Mouse (Mus musculus) stomach, embryonic 14.5 days (tissue): ENCODE data around the gene Olfr575. TPM values are rescaled to one million over a fixed set of nuclear protein-coding genes. Genes with fewer than 3 reads are reported as not detected.

ENCODE experiments used
- ATAC-seq: fragments of 200-750 bp; cut with Nextera tagmentation; 2 replicates; pipeline ENCODE4 v1.8.0; 2017; ENCODE audit warnings: low read depth, moderate TSS enrichment; ENCODE audit not compliant: insufficient number of reproducible peaks, insufficient read depth, low FRiP score
- H3K27ac ChIP-seq: fragments of 300-500 bp; sonication (generic); 2 replicates; pipeline ENCODE4 v1.5.1; 2014; ENCODE audit warnings: mild to moderate bottlenecking, low read length, moderate library complexity, mixed read lengths
- H3K27me3 ChIP-seq: fragments of 300-500 bp; sonication (generic); 2 replicates; pipeline ENCODE4 v1.6.1; 2014; ENCODE audit warnings: low read length, control low read depth, mixed read lengths; ENCODE audit not compliant: control insufficient read depth, insufficient read depth
- H3K36me3 ChIP-seq: fragments of 300-500 bp; sonication (generic); 2 replicates; pipeline ENCODE4 v1.6.1; 2014; ENCODE audit warnings: mild to moderate bottlenecking, control low read depth, low read length, moderate library complexity, mixed read lengths; ENCODE audit not compliant: control insufficient read depth, insufficient read depth
- H3K4me1 ChIP-seq: fragments of 300-500 bp; sonication (generic); 2 replicates; pipeline ENCODE4 v1.6.1; 2014; ENCODE audit warnings: low read length, control low read depth, mixed read lengths; ENCODE audit not compliant: control insufficient read depth, insufficient read depth
- H3K4me2 ChIP-seq: fragments of 300-500 bp; sonication (generic); replicated peaks from 2 replicates; pipeline ENCODE4 v1.6.1; 2014; ENCODE audit warnings: low read depth, low read length, control low read depth
- H3K4me3 ChIP-seq: fragments of 300-500 bp; sonication (generic); 2 replicates; pipeline ENCODE4 v1.5.1; 2014; ENCODE audit warnings: low read depth, low read length, control low read depth
- H3K9ac ChIP-seq: fragments of 300-500 bp; sonication (generic); replicated peaks from 2 replicates; pipeline ENCODE4 v1.6.1; 2014; ENCODE audit warnings: low read depth, mild to moderate bottlenecking, control low read depth, low read length, moderate library complexity, mixed read lengths
- H3K9me3 ChIP-seq: fragments of 300-500 bp; sonication (generic); 2 replicates; pipeline ENCODE4 v1.6.1; 2016; ENCODE audit warnings: low read depth, low read length, control low read depth; ENCODE audit not compliant: control insufficient read depth
- WGBS: fragments of 180-500 bp; shearing (Covaris S2); extraction: QIAGEN DNeasy Blood & Tissue Kit; methylation state at CpG from one replicate; pipeline ENCODE4 v1.1.7; 2014; 5-methylcytosine and 5-hydroxymethylcytosine counted together
- polyA plus RNA-seq: library from polyadenylated mRNA; unstranded; fragments of >200 nt; fragmentation: Nextera tagmentation; extraction: Ambion mirVana; gene quantifications from 2 replicates; pipeline ENCODE4 v1.2.1, GENCODE M21; 2014

Olfr575 gene
- not detected in 2 replicates for polyA plus RNA-seq

DNA sequence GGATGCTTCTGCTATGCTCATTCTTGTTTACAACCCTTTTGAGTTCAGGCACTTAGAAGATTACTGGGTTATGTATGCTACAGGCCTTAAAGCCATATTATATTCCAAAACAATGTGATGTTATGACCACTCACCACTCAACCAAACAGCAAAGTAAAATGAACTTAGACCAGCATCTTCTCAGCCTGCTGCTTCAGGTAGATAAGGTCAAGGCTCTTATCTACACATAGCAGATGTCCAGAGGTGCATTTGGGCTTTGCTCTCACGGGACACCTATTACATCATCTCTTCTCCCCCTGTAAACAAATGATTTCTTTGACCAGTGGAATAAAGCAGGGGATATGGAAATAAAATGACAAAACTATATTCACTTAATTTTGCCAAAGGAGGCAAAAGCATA, at the start of gene Olfr575:
Gene Olfr575 (minus strand): TSS at position 183 of the 400 bp plus-strand sequence.
- Histone ChIP-seq H3K9me3 (no peaks in the 10 kb centered on the region), H3K4me3 (no peak within 1 kb of the TSS), H3K4me1 (no peaks in the 10 kb centered on the region), H3K27me3 (no peaks in the 10 kb centered on the region), H3K9ac (no peak within 1 kb of the TSS), H3K4me2 (no peak within 1 kb of the TSS), H3K27ac (no peak within 1 kb of the TSS), H3K36me3 (no peaks in the 10 kb centered on the region)
- WGBS: 33% methylated on average over 1 of the region's 1 CpGs
- no peak for ATAC-seq

- 59% methylated on average over 3 of the region's 3 CpGs for WGBS
- H3K4me3 ChIP-seq: no peak within 1 kb of the TSS
- no peaks in the 10 kb centered on the region for H3K27me3 ChIP-seq
- ATAC-seq: no peak
- H3K4me1 ChIP-seq: no peaks in the 10 kb centered on the region
- H3K36me3 ChIP-seq: no peaks in the 10 kb centered on the region
- no peak within 1 kb of the TSS for H3K4me2 ChIP-seq
- no peak within 1 kb of the TSS for H3K27ac ChIP-seq
- H3K9me3 ChIP-seq: no peaks in the 10 kb centered on the region
- no peak within 1 kb of the TSS for H3K9ac ChIP-seq
Measured at GRCm38 (mm10) chr7:102989224-102989623, 30.6 kb upstream of the Olfr575 start, which contains the start of gene Olfr578. Olfr578 (minus strand) TSS chr7:102989324.

GRCm38 (mm10) chr7:102975843-102976242, 17.3 kb upstream of the Olfr575 start, which contains the start of gene Olfr577:
Olfr577 (minus strand) TSS chr7:102975943.
- H3K9me3 ChIP-seq: no peaks in the 10 kb centered on the region
- H3K36me3 ChIP-seq: no peaks in the 10 kb centered on the region
- H3K4me1 ChIP-seq: no peaks in the 10 kb centered on the region
- ATAC-seq: no peak
- no peak within 1 kb of the TSS for H3K4me2 ChIP-seq
- no peak within 1 kb of the TSS for H3K27ac ChIP-seq
- no peak within 1 kb of the TSS for H3K9ac ChIP-seq
- no peak within 1 kb of the TSS for H3K4me3 ChIP-seq
- WGBS: 82% methylated on average over 2 of the region's 2 CpGs
- H3K27me3 ChIP-seq: no peaks in the 10 kb centered on the region

DNA sequence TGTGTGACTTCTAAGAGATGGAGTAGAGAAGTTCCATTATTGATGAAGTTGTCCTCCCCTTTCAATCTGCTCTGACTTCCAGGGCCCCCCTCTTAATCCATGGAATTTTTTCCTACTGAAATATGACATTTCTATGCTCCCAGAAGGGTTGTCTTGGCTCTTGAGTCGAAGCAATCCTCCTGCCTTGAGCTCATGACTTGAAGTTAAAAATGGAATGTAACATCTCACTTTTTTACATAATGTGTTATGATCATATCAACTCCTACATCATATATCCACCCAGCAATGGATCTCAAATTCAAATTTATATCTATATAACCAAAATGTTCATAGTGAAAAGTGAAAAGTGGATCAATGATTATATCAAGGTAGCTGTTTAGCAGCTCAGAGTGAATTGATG, 15.8 kb upstream of the Olfr575 start:
- Histone ChIP-seq H3K4me1 (no peaks in the 10 kb centered on the region), H3K9me3 (no peaks in the 10 kb centered on the region), H3K4me2 (no peak overlapping the region), H3K36me3 (no peaks in the 10 kb centered on the region), H3K27me3 (no peaks in the 10 kb centered on the region), H3K4me3 (no peak overlapping the region), H3K9ac (no peak overlapping the region), H3K27ac (no peak overlapping the region)
- WGBS: 54% methylated on average over 1 of the region's 1 CpGs
- no peak for ATAC-seq

- H3K4me3 ChIP-seq: no peak within 1 kb of the TSS
- WGBS: 22% methylated on average over 2 of the region's 2 CpGs
- H3K4me1 ChIP-seq: no peaks in the 10 kb centered on the region
- H3K27me3 ChIP-seq: no peaks in the 10 kb centered on the region
- no peak for ATAC-seq
- no peak within 1 kb of the TSS for H3K9ac ChIP-seq
- no peaks in the 10 kb centered on the region for H3K36me3 ChIP-seq
- no peaks in the 10 kb centered on the region for H3K9me3 ChIP-seq
- H3K4me2 ChIP-seq: no peak within 1 kb of the TSS
- H3K27ac ChIP-seq: no peak within 1 kb of the TSS
Measured at GRCm38 (mm10) chr7:102962360-102962759, 3.8 kb upstream of the Olfr575 start, which contains the start of gene Olfr576. Olfr576 (plus strand) TSS chr7:102962660.

DNA sequence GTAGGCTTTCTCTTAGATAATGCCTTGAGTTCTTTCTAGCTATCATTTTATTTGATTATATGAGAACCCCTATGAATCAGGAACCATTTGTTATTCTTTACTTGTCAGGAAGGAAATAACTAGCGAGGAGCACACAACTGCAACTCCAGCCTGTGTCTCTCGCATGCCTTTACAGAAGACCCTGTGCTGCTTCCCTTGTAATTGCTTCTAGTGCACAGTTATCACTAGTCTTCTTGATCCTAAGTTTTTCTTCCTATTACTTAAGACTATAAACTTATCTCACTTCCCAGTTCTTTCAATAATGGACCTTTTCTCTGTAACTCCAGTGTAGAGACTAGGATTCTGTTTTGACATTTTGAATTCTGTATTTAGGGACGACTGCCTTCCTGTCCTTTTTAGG, 438 bp downstream of the Olfr575 start:
- WGBS: 53% methylated on average over 3 of the region's 3 CpGs
- H3K4me3 ChIP-seq: no peak overlapping the region
- no peak for ATAC-seq
- no peaks in the 10 kb centered on the region for H3K36me3 ChIP-seq
- H3K4me2 ChIP-seq: no peak overlapping the region
- no peaks in the 10 kb centered on the region for H3K4me1 ChIP-seq
- H3K27me3 ChIP-seq: no peaks in the 10 kb centered on the region
- H3K27ac ChIP-seq: no peak overlapping the region
- no peak overlapping the region for H3K9ac ChIP-seq
- H3K9me3 ChIP-seq: no peaks in the 10 kb centered on the region

GRCm38 (mm10) chr7:102950732-102951131, 7.8 kb downstream of the Olfr575 start:
- no peak for ATAC-seq
- Histone ChIP-seq H3K36me3 (no peaks in the 10 kb centered on the region), H3K4me3 (no peak overlapping the region), H3K4me2 (no peak overlapping the region), H3K9me3 (no peaks in the 10 kb centered on the region), H3K9ac (no peak overlapping the region), H3K4me1 (no peaks in the 10 kb centered on the region), H3K27ac (no peak overlapping the region), H3K27me3 (no peaks in the 10 kb centered on the region)
- WGBS: 43% methylated on average over 1 of the region's 1 CpGs

GRCm38 (mm10) chr7:102948167-102948566, 10.4 kb downstream of the Olfr575 start, which contains the start of gene Olfr574:
Olfr574 (plus strand) TSS chr7:102948467.
- Histone ChIP-seq H3K4me1 (no peaks in the 10 kb centered on the region), H3K9ac (no peak within 1 kb of the TSS), H3K27ac (no peak within 1 kb of the TSS), H3K4me3 (no peak within 1 kb of the TSS), H3K4me2 (no peak within 1 kb of the TSS), H3K9me3 (no peaks in the 10 kb centered on the region), H3K27me3 (no peaks in the 10 kb centered on the region), H3K36me3 (no peaks in the 10 kb centered on the region)
- WGBS: 81% methylated on average over 1 of the region's 1 CpGs
- no peak for ATAC-seq

- H3K27me3 ChIP-seq: no peaks in the 10 kb centered on the region
- no peak for ATAC-seq
- H3K36me3 ChIP-seq: no peaks in the 10 kb centered on the region
- no peak overlapping the region for H3K9ac ChIP-seq
- H3K4me3 ChIP-seq: no peak overlapping the region
- H3K27ac ChIP-seq: no peak overlapping the region
- H3K4me2 ChIP-seq: no peak overlapping the region
- 89% methylated on average over 1 of the region's 1 CpGs for WGBS
- no peaks in the 10 kb centered on the region for H3K9me3 ChIP-seq
- no peaks in the 10 kb centered on the region for H3K4me1 ChIP-seq
Measured at GRCm38 (mm10) chr7:102943417-102943816, 15.2 kb downstream of the Olfr575 start.
